Mouse (Mus musculus) layer of hippocampus, adult 18-20 months (tissue): Measurements from ENCODE around the gene Tob2. TPM values are rescaled to one million over a fixed set of nuclear protein-coding genes. Genes with fewer than 3 reads are reported as not detected.

ENCODE experiments used
- total RNA-seq, 2 experiments: library from RNA; stranded (reverse); gene quantifications; 2 replicates each; pipeline ENCODE4 v1.2.3; 2021

Gene Tob2
- total RNA-seq, 2 experiments from 2014 or later: 33.8 to 45.2 TPM

Other genes with a start within 250 kb of the Tob2 start
- gene L3mbtl2, start 194.9 kb downstream of the Tob2 start, total RNA-seq: 10 to 100 TPM; 37.1 to 44.8 TPM
- gene Chadl, start 161.5 kb downstream of the Tob2 start, total RNA-seq: 10 to 100 TPM in 1 of 2 experiments, 1 to 10 TPM in 1; 9.7 to 11.8 TPM
- gene Zc3h7b, start 113.7 kb downstream of the Tob2 start, total RNA-seq: 100 to 1,000 TPM; 154 to 159 TPM
- gene Rangap1, start 113.3 kb downstream of the Tob2 start, total RNA-seq: 100 to 1,000 TPM; 158 to 167 TPM
- gene Tef, start 56.4 kb downstream of the Tob2 start, total RNA-seq: 100 to 1,000 TPM; 293 to 297 TPM
- 10 to 100 TPM; 34.3 to 36.2 TPM for gene Phf5a, start 13.1 kb upstream of the Tob2 start, total RNA-seq
- 100 to 1,000 TPM; 452 to 460 TPM for gene Aco2, start 13.5 kb upstream of the Tob2 start, total RNA-seq
- gene Polr3h, start 67.4 kb upstream of the Tob2 start, total RNA-seq: 10 to 100 TPM; 47.4 to 50.7 TPM
- gene Csdc2, start 78.0 kb upstream of the Tob2 start, total RNA-seq: 10 to 100 TPM; 71.1 to 72.6 TPM
- 100 to 1,000 TPM; 216 to 221 TPM for gene Pmm1, start 102.1 kb upstream of the Tob2 start, total RNA-seq
- gene 1700029P11Rik, start 121.7 kb upstream of the Tob2 start, total RNA-seq: not detected
- gene Xrcc6, start 129.0 kb upstream of the Tob2 start, total RNA-seq: 10 to 100 TPM; 26.3 to 27.1 TPM
- 100 to 1,000 TPM in 1 of 2 experiments, 10 to 100 TPM in 1; 96.5 to 108 TPM for gene Desi1, start 175.1 kb upstream of the Tob2 start, total RNA-seq
- 100 to 1,000 TPM; 117 TPM for gene Snu13, start 188.8 kb upstream of the Tob2 start, total RNA-seq
- gene 4930407I10Rik, start 200.4 kb upstream of the Tob2 start, total RNA-seq: not detected
- gene Mei1, start 211.2 kb upstream of the Tob2 start, total RNA-seq: under 1 TPM; 0.25 to 0.50 TPM